Mouse (Mus musculus) spleen, adult 2 months (tissue): Measurements from ENCODE around the gene Cnnm3.

Source experiments
- CTCF ChIP-seq: fragments of 200-500 bp; IDR thresholded peaks from 2 replicates; pipeline ENCODE4 v1.5.1; 2011; ENCODE audit warnings: mild to moderate bottlenecking, inconsistent platforms; ENCODE audit not compliant: insufficient read depth, insufficient read length, insufficient replicate concordance; ENCODE audit errors: extremely low read depth
- POLR2A ChIP-seq: fragments of 200-500 bp; IDR thresholded peaks from 2 replicates; pipeline ENCODE4 v1.6.1; 2011; ENCODE audit warnings: low read depth, low read length, inconsistent platforms

DNA sequence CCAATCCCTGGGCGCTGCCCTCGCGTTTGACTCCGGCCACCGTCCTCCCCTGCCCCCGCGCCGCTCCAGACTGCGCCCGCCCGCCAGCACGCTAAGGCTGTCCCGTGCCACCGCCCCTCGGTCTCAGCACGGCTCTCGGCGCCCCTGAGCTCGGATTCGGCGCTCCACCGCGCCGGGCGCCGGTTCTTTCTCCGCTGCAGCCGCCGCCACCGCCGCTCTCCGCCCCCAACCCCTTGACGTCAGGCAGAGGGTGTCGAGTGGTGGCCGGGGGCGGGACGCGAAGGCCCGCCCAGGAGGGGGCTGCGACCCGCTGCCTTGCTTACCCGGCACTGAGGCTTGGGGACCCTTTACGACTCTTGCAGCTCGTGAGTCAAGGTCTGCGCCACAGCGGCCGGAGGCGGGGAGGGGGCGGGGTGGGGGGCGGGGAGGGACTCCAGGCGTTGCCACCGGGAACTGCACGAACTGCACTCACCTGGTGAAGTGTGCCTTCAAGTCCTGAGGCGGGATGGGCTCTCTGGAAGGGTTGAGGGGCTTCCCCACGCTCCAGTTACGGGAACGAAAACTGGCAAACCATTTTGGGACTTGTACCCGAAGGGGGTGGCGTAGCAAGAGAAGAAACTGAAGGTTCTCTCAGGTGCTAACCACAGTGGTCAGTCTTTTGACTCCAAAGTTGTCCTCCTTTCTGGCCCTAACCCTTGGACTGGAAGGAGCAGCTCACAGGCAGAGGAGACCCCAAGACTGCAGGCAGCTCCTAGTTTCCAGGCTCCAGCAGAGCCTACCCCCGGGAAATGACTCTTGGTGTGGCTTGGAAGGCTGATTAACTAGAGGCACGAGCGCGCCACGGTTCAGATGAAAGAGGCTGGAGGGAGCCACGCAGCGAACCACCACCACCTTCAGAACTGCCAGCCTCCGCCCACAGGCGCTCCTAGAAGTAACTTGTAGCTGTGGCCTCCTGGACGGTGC lies 46.6 kb downstream of the Cnnm3 start, which contains the start of gene Sema4c:
- TF ChIP-seq CTCF (no peak), POLR2A (no peak)
